Mouse (Mus musculus) left cerebral cortex, adult 11 months (tissue): Measurements from ENCODE around the gene Hap1.
A peak's percentile ranks its signal among the peaks of the same experiment; 100 is the strongest.

Experiments
- DNase-seq: peaks from one replicate; pipeline ENCODE4 v3.0.0; 2022; ENCODE audit warnings: low spot score

Hap1 gene

GRCm38 (mm10) chr11:100355972-100356818 is at the start of gene Hap1:
Gene Hap1, minus strand, starts transcription at chr11:100356128.
- DNase-seq = peak; percentile 62

- no peak for DNase-seq
These were observed 48.6 kb upstream of the Hap1 start for GRCm38 (mm10) chr11:100404456-100405074.

- no peak for DNase-seq
These were observed 47.7 kb upstream of the Hap1 start for GRCm38 (mm10) chr11:100403445-100404134.

- no peak for DNase-seq
These were observed 46.8 kb upstream of the Hap1 start for GRCm38 (mm10) chr11:100402682-100403081.

- no peak for DNase-seq
These were observed 46.3 kb upstream of the Hap1 start for GRCm38 (mm10) chr11:100402240-100402639.

- DNase-seq = no peak
These were observed 44.9 kb upstream of the Hap1 start for GRCm38 (mm10) chr11:100400842-100401241.

GRCm38 (mm10) chr11:100399727-100400538 is 44.0 kb upstream of the Hap1 start:
- no peak for DNase-seq

GRCm38 (mm10) chr11:100399320-100399719 is 43.4 kb upstream of the Hap1 start:
- no peak for DNase-seq

- DNase-seq = no peak
These were observed 42.6 kb upstream of the Hap1 start for GRCm38 (mm10) chr11:100398517-100398916.

GRCm38 (mm10) chr11:100397600-100398389 is 41.9 kb upstream of the Hap1 start, which contains the start of gene Jup:
Gene Jup, minus strand, starts transcription at chr11:100397763.
- peak; percentile 100 for DNase-seq

GRCm38 (mm10) chr11:100396886-100397599 is 41.1 kb upstream of the Hap1 start:
- DNase-seq = no peak

- no peak for DNase-seq
These were observed 40.1 kb upstream of the Hap1 start for GRCm38 (mm10) chr11:100395861-100396631.

- DNase-seq = no peak
These were observed 39.3 kb upstream of the Hap1 start for GRCm38 (mm10) chr11:100395200-100395599.

GRCm38 (mm10) chr11:100394353-100395074 is 38.6 kb upstream of the Hap1 start:
- DNase-seq = no peak

GRCm38 (mm10) chr11:100393733-100394132 is 37.8 kb upstream of the Hap1 start:
- DNase-seq = no peak

GRCm38 (mm10) chr11:100392958-100393357 is 37.0 kb upstream of the Hap1 start:
- DNase-seq = no peak

GRCm38 (mm10) chr11:100391884-100392345 is 36.0 kb upstream of the Hap1 start:
- no peak for DNase-seq

- DNase-seq = no peak
These were observed 35.4 kb upstream of the Hap1 start for GRCm38 (mm10) chr11:100391081-100391883.
